Mouse (Mus musculus) limb, embryonic 13.5 days (tissue): ENCODE measurements around the gene Bcl2. TPM values are rescaled to one million over a fixed set of nuclear protein-coding genes. Genes with fewer than 3 reads are reported as not detected.

Experiments used
- ATAC-seq: fragments of 200-750 bp; cut with Nextera tagmentation; 2 replicates; pipeline ENCODE4 v1.8.0; 2017; ENCODE audit warnings: low read depth, moderate number of reproducible peaks, moderate TSS enrichment; ENCODE audit not compliant: low FRiP score
- H3K27ac ChIP-seq: fragments of 300-500 bp; sonication (generic); 2 replicates; pipeline ENCODE4 v1.5.1; 2015; ENCODE audit warnings: inconsistent platforms, mild to moderate bottlenecking, moderate library complexity
- H3K27me3 ChIP-seq: fragments of 300-500 bp; sonication (generic); 2 replicates; pipeline ENCODE4 v1.6.1; 2015; ENCODE audit warnings: mild to moderate bottlenecking, inconsistent platforms
- H3K36me3 ChIP-seq: fragments of 300-500 bp; sonication (generic); 2 replicates; pipeline ENCODE4 v1.6.1; 2015; ENCODE audit warnings: inconsistent platforms, mild to moderate bottlenecking, moderate library complexity
- H3K4me1 ChIP-seq: fragments of 300-500 bp; sonication (generic); 2 replicates; pipeline ENCODE4 v1.6.1; 2015; ENCODE audit warnings: inconsistent platforms
- H3K4me2 ChIP-seq: fragments of 300-500 bp; sonication (generic); replicated peaks from 2 replicates; pipeline ENCODE4 v1.6.1; 2015; ENCODE audit warnings: inconsistent platforms, mild to moderate bottlenecking, moderate library complexity
- H3K4me3 ChIP-seq: fragments of 300-500 bp; sonication (generic); 2 replicates; pipeline ENCODE4 v1.5.1; 2015; ENCODE audit warnings: moderate library complexity, mild to moderate bottlenecking, inconsistent platforms
- H3K9ac ChIP-seq: fragments of 300-500 bp; sonication (generic); 2 replicates; pipeline ENCODE4 v1.6.1; 2015; ENCODE audit warnings: mild to moderate bottlenecking, inconsistent platforms
- H3K9me3 ChIP-seq: fragments of 300-500 bp; sonication (generic); 2 replicates; pipeline ENCODE4 v1.6.1; 2016; ENCODE audit warnings: inconsistent platforms
- WGBS: fragments of 180-500 bp; shearing (Covaris S2); methylation state at CpG from one replicate; pipeline ENCODE4 v1.1.7; 2015; 5-methylcytosine and 5-hydroxymethylcytosine counted together
- polyA plus RNA-seq: library from polyadenylated mRNA; unstranded; fragments of >200 nt; fragmentation: Nextera tagmentation; extraction: Ambion mirVana; gene quantifications from 2 replicates; pipeline ENCODE4 v1.2.1, GENCODE M21; 2015

Gene Bcl2
- polyA plus RNA-seq, 1 experiment from 2014 or later: 33.3 TPM

DNA sequence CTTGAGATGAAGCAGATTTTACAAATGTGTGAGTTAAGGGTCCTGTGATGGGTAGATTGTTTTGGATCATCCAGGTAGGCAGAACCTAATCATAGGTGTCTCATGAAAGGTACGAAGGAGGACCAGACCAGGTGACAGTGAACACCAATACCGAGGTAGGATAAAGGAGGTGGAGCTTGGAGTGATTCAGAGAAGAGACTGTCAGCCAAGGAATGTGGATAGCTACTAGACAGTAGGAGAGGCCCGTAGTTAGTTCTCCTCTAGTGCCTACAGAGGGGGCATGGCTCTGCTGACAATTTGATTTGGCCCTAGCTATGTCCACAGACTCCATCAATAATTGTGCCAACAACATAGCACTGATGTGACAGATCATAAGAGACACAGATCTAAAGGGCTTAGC, 188.0 kb downstream of the Bcl2 start:
- Histone ChIP-seq H3K4me3 (no peak overlapping the region), H3K4me1 (0 out of 2 replicates have a peak, but pooled peaks cover 5% of the 10 kb centered on the region), H3K27ac (no peak overlapping the region), H3K27me3 (no peaks in the 10 kb centered on the region), H3K36me3 (no peaks in the 10 kb centered on the region), H3K4me2 (no peak overlapping the region), H3K9me3 (no peaks in the 10 kb centered on the region), H3K9ac (no peak overlapping the region)
- WGBS: 86% methylated on average over 3 of the region's 3 CpGs
- ATAC-seq: no peak

DNA sequence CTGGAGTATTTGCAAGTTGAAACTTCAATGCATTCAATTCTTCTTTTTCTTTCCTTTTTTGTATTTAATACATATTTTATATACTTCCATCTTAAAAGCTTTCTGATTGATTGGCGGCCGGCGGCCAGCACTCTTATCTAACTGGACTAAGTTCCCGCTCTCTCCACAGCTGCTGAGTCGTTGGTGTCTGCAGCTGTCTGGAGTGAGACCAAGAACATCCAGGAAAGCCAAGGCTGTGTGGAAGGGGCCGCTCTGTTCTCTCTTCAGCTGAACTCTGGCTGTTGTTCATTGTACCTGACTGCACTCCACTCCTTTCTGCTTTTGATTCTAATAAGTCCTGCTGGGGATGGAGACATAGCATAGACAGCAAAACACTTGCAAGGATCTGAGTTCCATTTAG, 190.3 kb downstream of the Bcl2 start:
- H3K9ac ChIP-seq: no peak overlapping the region
- no peak overlapping the region for H3K27ac ChIP-seq
- H3K9me3 ChIP-seq: no peaks in the 10 kb centered on the region
- H3K4me2 ChIP-seq: no peak overlapping the region
- 0 out of 2 replicates have a peak, but pooled peaks cover 5% of the 10 kb centered on the region for H3K4me1 ChIP-seq
- no peak for ATAC-seq
- H3K4me3 ChIP-seq: no peak overlapping the region
- no peaks in the 10 kb centered on the region for H3K27me3 ChIP-seq
- 79% methylated on average over 6 of the region's 6 CpGs for WGBS
- H3K36me3 ChIP-seq: no peaks in the 10 kb centered on the region

DNA sequence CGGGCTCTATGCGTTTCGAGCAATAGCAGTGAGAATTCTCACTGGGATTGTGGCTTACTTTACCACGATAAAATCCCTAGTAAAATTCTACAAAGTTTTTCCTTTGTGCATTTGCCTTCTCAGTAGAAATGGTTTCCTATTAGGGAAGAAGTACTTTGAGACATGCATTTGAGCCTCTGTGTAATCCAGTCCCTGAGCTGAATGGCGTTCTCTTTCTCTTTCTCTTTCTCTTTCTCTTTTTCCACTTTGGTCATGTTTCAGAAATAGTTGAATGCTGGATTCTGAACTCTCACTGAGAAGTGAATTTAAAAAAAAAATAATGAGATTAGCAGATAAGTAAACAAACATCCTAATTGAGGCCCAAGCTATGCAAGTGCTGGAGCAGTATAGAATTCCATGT, 191.1 kb downstream of the Bcl2 start:
- Histone ChIP-seq H3K4me1 (0 out of 2 replicates have a peak, but pooled peaks cover 5% of the 10 kb centered on the region), H3K4me3 (no peak overlapping the region), H3K27me3 (no peaks in the 10 kb centered on the region), H3K36me3 (no peaks in the 10 kb centered on the region), H3K4me2 (no peak overlapping the region), H3K27ac (no peak overlapping the region), H3K9me3 (no peaks in the 10 kb centered on the region), H3K9ac (no peak overlapping the region)
- no peak for ATAC-seq
- 62% methylated on average over 5 of the region's 5 CpGs for WGBS

DNA sequence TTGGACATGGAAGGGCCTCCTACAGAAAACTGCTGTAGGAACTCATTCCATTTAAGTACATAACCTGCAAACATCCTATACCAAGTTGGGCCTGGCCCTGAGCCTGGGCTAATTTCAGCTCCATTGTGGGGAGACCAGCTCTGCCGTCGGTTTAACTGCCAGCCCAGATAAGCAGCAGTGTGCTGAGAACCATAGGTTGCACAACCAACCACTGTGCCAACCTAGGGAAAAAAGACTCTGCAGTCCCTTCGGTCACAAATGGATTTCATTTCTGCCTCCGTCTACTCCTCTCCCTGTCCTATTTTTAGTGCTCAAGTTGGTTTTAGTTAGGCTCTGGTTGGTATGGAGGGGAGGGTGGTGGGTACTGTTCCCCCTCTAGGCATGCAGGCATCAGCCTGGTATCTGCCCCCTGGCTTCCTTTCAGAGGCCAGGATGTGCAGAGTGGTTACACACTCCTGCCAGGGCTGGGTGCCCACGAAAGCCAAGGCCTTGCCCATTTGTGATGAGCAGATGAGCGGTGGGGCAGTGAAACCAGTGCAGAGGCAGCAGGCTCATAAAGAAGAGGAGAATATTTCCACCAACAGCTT, 196.4 kb downstream of the Bcl2 start:
- Histone ChIP-seq H3K27me3 (no peaks in the 10 kb centered on the region), H3K4me3 (no peak overlapping the region), H3K4me1 (no peaks in the 10 kb centered on the region), H3K36me3 (no peaks in the 10 kb centered on the region), H3K9me3 (no peaks in the 10 kb centered on the region), H3K9ac (no peak overlapping the region), H3K27ac (no peak overlapping the region), H3K4me2 (no peak overlapping the region)
- ATAC-seq: no peak
- WGBS: 86% methylated on average over 6 of the region's 6 CpGs

DNA sequence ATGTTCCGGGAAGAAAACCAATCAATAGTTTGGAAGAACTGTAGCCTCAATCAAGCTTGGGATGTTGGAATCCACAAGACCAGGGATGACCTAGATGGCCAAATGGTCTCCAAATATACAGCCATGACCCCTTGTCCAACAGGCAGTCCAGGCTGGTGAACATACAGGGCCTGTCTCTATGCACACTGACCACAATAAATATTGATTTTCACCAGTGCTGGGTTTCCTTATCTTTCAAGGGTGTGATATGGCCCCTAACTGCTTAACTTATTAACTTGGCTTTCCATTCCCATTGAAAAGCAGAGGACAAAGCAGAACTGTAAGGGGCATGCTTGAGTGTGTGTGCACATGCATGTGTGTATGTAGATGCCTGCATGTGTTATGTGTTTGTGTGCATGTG, 197.0 kb downstream of the Bcl2 start:
- no peaks in the 10 kb centered on the region for H3K9me3 ChIP-seq
- no peak overlapping the region for H3K27ac ChIP-seq
- no peak overlapping the region for H3K4me3 ChIP-seq
- H3K9ac ChIP-seq: no peak overlapping the region
- ATAC-seq: no peak
- H3K4me2 ChIP-seq: no peak overlapping the region
- no peaks in the 10 kb centered on the region for H3K27me3 ChIP-seq
- no peaks in the 10 kb centered on the region for H3K4me1 ChIP-seq
- H3K36me3 ChIP-seq: no peaks in the 10 kb centered on the region
- WGBS: 93% methylated on average over 1 of the region's 1 CpGs

DNA sequence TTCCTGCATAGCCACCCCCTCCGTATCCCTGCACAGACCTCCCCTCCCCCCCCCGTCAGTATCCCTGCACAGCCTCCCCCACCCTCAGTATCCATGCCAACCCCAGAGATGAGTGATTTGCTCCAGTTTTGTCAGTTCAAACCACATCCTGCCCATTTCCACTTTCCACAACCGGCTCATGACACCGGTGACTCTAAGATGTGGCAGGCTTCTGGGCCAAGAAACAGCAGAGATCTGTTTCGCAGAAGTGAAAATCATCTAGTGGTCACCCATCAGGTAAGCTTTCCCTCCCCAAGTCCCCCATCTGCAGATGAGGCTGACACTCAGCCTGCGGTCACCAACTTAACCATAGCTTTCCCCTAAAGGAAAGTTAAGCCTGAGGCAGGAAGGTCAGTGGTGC, 198.5 kb downstream of the Bcl2 start:
- Histone ChIP-seq H3K4me3 (no peak overlapping the region), H3K4me1 (no peaks in the 10 kb centered on the region)
- no peak for ATAC-seq

DNA sequence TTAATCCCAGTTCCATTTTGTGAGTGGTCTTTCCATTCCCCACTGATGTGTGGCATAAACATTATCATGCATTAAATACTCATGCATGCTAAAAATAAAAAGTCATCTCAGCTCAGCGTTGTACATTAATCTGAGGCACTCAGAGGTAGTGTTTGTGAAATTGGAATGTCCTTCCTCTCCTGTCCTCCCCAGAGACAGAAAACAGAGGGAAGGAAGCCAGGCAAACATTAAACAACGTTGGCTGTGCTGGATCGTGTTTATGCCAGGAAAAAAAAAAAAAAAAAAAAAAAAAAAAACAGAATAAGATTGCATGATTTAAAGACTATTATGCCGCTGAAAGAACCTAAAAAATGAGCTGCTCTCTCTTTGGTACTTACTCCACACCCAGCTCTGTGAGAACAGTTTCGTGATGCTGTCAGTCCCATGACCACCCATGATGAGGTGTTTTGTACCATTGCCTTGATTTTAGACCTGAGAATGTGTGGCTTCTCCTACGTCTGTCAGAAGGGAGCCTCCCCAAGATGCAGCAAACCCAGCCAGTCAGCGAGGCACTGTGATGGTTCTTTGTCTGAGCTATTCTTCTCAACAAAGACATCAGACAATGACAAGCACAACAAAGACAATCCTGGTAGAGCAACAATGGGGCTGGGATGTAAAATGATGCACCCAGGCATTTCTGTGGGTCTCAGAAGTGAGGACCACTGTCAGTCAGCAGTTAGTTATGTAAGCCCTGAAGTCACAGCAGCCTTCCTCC, 200.0 kb downstream of the Bcl2 start:
- ATAC-seq: no peak
- Histone ChIP-seq H3K4me3 (no peak overlapping the region), H3K4me2 (no peak overlapping the region), H3K27me3 (no peaks in the 10 kb centered on the region), H3K27ac (no peak overlapping the region), H3K9ac (no peak overlapping the region), H3K36me3 (no peaks in the 10 kb centered on the region), H3K9me3 (no peaks in the 10 kb centered on the region), H3K4me1 (no peaks in the 10 kb centered on the region)
- WGBS: 63% methylated on average over 7 of the region's 7 CpGs

More for the DNA sequence above, 198.5 kb downstream of the Bcl2 start:
- no peaks in the 10 kb centered on the region for H3K9me3 ChIP-seq
- WGBS: 89% methylated on average over 6 of the region's 6 CpGs
- no peaks in the 10 kb centered on the region for H3K27me3 ChIP-seq
- no peak overlapping the region for H3K9ac ChIP-seq
- no peak overlapping the region for H3K27ac ChIP-seq
- H3K36me3 ChIP-seq: no peaks in the 10 kb centered on the region
- H3K4me2 ChIP-seq: no peak overlapping the region

DNA sequence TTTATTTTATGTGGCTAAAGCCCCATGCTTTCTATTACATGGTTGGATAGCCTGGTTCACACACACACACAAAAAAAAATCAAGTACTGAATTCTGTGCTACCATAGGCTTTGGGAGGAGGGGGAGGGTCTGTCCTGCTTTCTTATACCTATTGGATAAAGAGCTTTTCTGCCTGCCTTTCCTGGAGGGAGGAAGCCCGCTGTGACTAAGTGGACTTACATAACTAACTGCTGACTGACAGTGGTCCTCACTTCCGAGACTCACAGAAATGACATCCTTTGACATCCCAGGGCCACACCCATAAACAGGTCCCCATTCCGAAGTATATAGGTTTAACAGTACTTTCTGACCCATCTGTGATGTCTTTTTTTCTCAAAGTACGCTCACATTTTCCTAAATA, 200.6 kb downstream of the Bcl2 start:
- no peak overlapping the region for H3K27ac ChIP-seq
- no peak overlapping the region for H3K4me2 ChIP-seq
- no peaks in the 10 kb centered on the region for H3K27me3 ChIP-seq
- no peaks in the 10 kb centered on the region for H3K4me1 ChIP-seq
- H3K9me3 ChIP-seq: no peaks in the 10 kb centered on the region
- H3K9ac ChIP-seq: no peak overlapping the region
- no peaks in the 10 kb centered on the region for H3K36me3 ChIP-seq
- WGBS: 80% methylated on average over 4 of the region's 4 CpGs
- no peak overlapping the region for H3K4me3 ChIP-seq
- ATAC-seq: no peak

DNA sequence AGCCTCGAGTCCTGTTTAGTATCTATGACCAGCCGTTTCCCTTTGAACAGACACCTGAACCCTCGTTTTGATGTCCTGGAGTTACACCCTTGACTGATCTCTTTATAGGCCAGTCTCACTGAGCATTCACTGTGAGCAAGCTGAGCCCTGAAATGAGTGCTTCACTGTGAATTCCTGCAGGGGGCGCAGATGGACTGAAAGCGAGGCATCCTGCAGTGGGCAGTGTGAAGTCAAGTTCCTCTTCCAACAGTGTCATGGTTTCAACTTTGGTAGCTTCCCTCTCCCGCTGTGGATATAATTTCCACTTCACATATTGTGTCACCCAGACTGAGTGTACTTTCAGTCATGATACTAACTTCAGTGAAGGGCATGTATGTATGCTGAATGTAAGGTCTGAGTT, 202.5 kb downstream of the Bcl2 start:
- H3K9me3 ChIP-seq: no peaks in the 10 kb centered on the region
- no peak overlapping the region for H3K27ac ChIP-seq
- no peaks in the 10 kb centered on the region for H3K4me1 ChIP-seq
- H3K4me2 ChIP-seq: no peak overlapping the region
- H3K36me3 ChIP-seq: no peaks in the 10 kb centered on the region
- H3K27me3 ChIP-seq: no peaks in the 10 kb centered on the region
- ATAC-seq: peak; percentile 81
- H3K4me3 ChIP-seq: no peak overlapping the region
- 13% methylated on average over 6 of the region's 6 CpGs for WGBS
- no peak overlapping the region for H3K9ac ChIP-seq

DNA sequence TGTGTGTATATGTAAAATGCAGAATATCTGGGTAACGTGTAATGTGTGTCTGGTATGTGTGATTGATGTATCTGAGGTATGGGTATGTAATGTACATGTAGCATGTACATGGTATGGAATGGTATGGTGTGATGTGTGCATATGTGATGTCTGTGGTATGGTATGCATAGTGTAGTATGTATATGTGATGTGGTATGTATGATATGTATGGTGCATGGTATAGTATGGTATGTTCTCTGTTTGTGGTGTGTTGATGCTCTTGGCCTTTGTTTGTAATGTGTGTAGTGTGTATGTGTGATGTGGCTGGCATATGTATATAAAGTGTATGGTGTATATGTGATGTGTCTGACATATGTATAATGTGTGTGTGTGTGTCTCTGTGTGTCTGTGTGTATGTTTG, 206.5 kb downstream of the Bcl2 start:
- Histone ChIP-seq H3K4me1 (0 out of 2 replicates have a peak, but pooled peaks cover 4% of the 10 kb centered on the region), H3K4me2 (no peak overlapping the region), H3K4me3 (no peak overlapping the region), H3K27ac (no peak overlapping the region), H3K9ac (no peak overlapping the region), H3K9me3 (no peaks in the 10 kb centered on the region), H3K27me3 (no peaks in the 10 kb centered on the region), H3K36me3 (no peaks in the 10 kb centered on the region)
- no peak for ATAC-seq
- WGBS: 85% methylated on average over 1 of the region's 1 CpGs

DNA sequence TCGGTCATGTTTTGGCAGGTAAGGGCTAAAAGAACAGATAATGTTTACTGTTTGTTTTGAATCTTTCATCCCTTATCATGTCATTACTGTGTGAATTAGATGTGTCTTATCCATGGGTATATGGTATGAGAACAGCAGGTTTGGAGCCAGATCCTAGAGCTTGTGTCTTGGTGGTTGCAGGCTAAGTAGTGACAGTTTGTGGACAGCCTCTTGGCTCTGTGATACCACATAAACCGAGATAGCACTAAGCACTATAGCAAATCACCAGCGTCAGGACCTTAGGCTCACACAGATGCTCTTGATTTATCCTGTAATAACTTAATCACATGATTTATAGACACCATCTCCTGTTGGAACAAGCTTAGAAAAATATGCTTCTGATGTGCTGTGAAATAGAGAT, 210.2 kb downstream of the Bcl2 start:
- no peak overlapping the region for H3K4me2 ChIP-seq
- ATAC-seq: no peak
- H3K27ac ChIP-seq: no peak overlapping the region
- no peak overlapping the region for H3K4me3 ChIP-seq
- H3K36me3 ChIP-seq: no peaks in the 10 kb centered on the region
- WGBS: 71% methylated on average over 3 of the region's 3 CpGs
- no peak overlapping the region for H3K9ac ChIP-seq
- no peaks in the 10 kb centered on the region for H3K27me3 ChIP-seq
- H3K9me3 ChIP-seq: no peaks in the 10 kb centered on the region
- H3K4me1 ChIP-seq: 0 out of 2 replicates have a peak, but pooled peaks cover 4% of the 10 kb centered on the region

DNA sequence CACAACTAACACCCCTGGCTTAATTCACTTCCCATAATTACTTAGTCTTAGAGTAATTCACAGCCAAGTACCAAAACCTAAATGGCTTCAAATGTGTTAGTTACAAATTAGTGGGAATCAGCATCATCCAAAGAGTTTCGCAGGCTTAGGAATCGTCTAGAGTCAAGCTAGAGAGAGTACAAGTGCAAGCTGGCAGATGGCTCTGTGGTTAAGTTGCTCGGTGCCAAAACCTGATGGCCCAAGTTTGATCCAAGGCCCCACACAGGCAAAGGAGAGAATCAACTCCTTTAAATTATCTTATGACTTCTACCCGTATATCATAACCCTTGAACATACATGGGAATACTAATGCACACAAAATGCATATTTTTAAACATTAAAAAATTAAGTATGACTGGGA, 210.7 kb downstream of the Bcl2 start:
- Histone ChIP-seq H3K27ac (no peak overlapping the region), H3K4me2 (no peak overlapping the region), H3K27me3 (no peaks in the 10 kb centered on the region), H3K4me1 (0 out of 2 replicates have a peak, but pooled peaks cover 4% of the 10 kb centered on the region), H3K9ac (no peak overlapping the region), H3K4me3 (no peak overlapping the region), H3K36me3 (no peaks in the 10 kb centered on the region), H3K9me3 (no peaks in the 10 kb centered on the region)
- no peak for ATAC-seq
- 85% methylated on average over 4 of the region's 4 CpGs for WGBS

DNA sequence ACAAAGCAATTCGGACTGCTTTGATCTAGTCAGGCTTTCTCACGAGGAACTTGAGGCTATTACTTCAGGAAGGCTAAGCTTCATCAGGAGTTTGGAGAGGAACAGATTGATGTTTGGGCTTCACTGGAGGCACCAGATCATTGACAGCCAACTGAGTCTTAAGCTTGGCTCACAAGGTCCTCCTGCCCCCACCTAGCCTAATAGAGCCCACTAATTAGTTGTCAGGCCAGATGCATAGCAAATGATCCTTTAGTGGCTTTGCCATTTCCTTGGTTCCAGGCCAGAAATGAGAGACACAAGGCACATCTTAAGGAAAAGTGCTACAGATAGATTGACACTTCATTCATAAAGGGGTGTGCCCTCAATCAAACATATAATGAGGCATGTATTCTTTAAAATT, 216.1 kb downstream of the Bcl2 start:
- H3K36me3 ChIP-seq: no peaks in the 10 kb centered on the region
- H3K4me1 ChIP-seq: no peaks in the 10 kb centered on the region
- no peaks in the 10 kb centered on the region for H3K9me3 ChIP-seq
- H3K4me3 ChIP-seq: no peak overlapping the region
- H3K4me2 ChIP-seq: no peak overlapping the region
- H3K27me3 ChIP-seq: no peaks in the 10 kb centered on the region
- no peak for ATAC-seq
- no peak overlapping the region for H3K27ac ChIP-seq
- WGBS: 62% methylated on average over 2 of the region's 2 CpGs
- H3K9ac ChIP-seq: no peak overlapping the region
